Mouse (Mus musculus) effector memory CD4-positive, alpha-beta T cell, adult 7 months (primary cell): ENCODE measurements around the gene Dcbld1. TPM values are rescaled to one million over a fixed set of nuclear protein-coding genes. Genes with fewer than 3 reads are reported as not detected.

Source experiments
- polyA plus RNA-seq: library from polyadenylated mRNA; unstranded; fragments of 100-300 nt; shearing (Covaris generic); gene quantifications from one replicate; pipeline ENCODE4 v1.2.1, GENCODE M21; 2017

Dcbld1 gene
- 0.63 TPM for polyA plus RNA-seq

GRCm38 (mm10) chr10:52233301-52233968 is at the start of gene Dcbld1:
Dcbld1 (plus strand) TSS chr10:52233619.

GRCm38 (mm10) chr10:52194957-52195852 is 38.2 kb upstream of the Dcbld1 start, which contains the start of gene Ros1:
Ros1 (minus strand) TSS chr10:52195244.

GRCm38 (mm10) chr10:52358467-52358866 is 125.0 kb downstream of the Dcbld1 start, which contains the start of gene Gm26741:
Gm26741 (plus strand) TSS chr10:52358767.

Other genes with a start within 250 kb of the Dcbld1 start
- not detected for gene Vgll2, start 211.1 kb upstream of the Dcbld1 start, polyA plus RNA-seq
- gene Ros1, start 38.4 kb upstream of the Dcbld1 start, polyA plus RNA-seq: 0.06 TPM
- not detected for gene Gm26741, start 125.1 kb downstream of the Dcbld1 start, polyA plus RNA-seq
- gene Gopc, start 148.5 kb downstream of the Dcbld1 start, polyA plus RNA-seq: 23.7 TPM
- not detected for gene Nepn, start 155.4 kb downstream of the Dcbld1 start, polyA plus RNA-seq
- gene Nus1, start 183.9 kb downstream of the Dcbld1 start, polyA plus RNA-seq: 19.4 TPM